Mouse (Mus musculus): Measurements from ENCODE around the gene Gna13. TPM values are rescaled to one million over a fixed set of nuclear protein-coding genes. Genes with fewer than 3 reads are reported as not detected.

Gna13 gene
- total RNA-seq, 2 experiments from 2014 or later, result 75.1 to 78.2 TPM

- DNase-seq (ENCODE audit: low spot score in 2 of 2), result no peak
Measured at GRCm38 (mm10) chr11:109419961-109420566, 57.4 kb downstream of the Gna13 start.

- DNase-seq (ENCODE audit: low spot score in 2 of 2), result no peak
Measured at GRCm38 (mm10) chr11:109420567-109420962, 57.9 kb downstream of the Gna13 start.

- DNase-seq (ENCODE audit: low spot score in 2 of 2), result no peak
Measured at GRCm38 (mm10) chr11:109421205-109421604, 58.6 kb downstream of the Gna13 start.

- no peak for DNase-seq (ENCODE audit: low spot score in 2 of 2)
Measured at GRCm38 (mm10) chr11:109422263-109422662, 59.6 kb downstream of the Gna13 start.

GRCm38 (mm10) chr11:109423294-109423693 lies 60.7 kb downstream of the Gna13 start:
- DNase-seq (ENCODE audit: low spot score in 2 of 2), result no peak

- DNase-seq (ENCODE audit: low spot score in 2 of 2), result peak; percentile 92 to 99
Measured at GRCm38 (mm10) chr11:109425392-109426271, 63.0 kb downstream of the Gna13 start, which contains the start of gene Amz2. Gene Amz2, plus strand, starts transcription at chr11:109425946.

- no peak for DNase-seq (ENCODE audit: low spot score in 2 of 2)
Measured at GRCm38 (mm10) chr11:109426272-109426586, 63.6 kb downstream of the Gna13 start.

- DNase-seq (ENCODE audit: low spot score in 2 of 2), result no peak
Measured at GRCm38 (mm10) chr11:109427353-109427752, 64.7 kb downstream of the Gna13 start.

GRCm38 (mm10) chr11:109434233-109434798 lies 71.7 kb downstream of the Gna13 start:
- DNase-seq (ENCODE audit: low spot score in 2 of 2), result no peak

- DNase-seq (ENCODE audit: low spot score in 2 of 2), result no peak
Measured at GRCm38 (mm10) chr11:109436889-109437288, 74.3 kb downstream of the Gna13 start.

GRCm38 (mm10) chr11:109439209-109439608 lies 76.6 kb downstream of the Gna13 start:
- DNase-seq (ENCODE audit: low spot score in 2 of 2), result no peak

- DNase-seq (ENCODE audit: low spot score in 2 of 2), result peak; percentile 55 to 61
Measured at GRCm38 (mm10) chr11:109439829-109440340, 77.3 kb downstream of the Gna13 start.

- DNase-seq (ENCODE audit: low spot score in 2 of 2), result no peak
Measured at GRCm38 (mm10) chr11:109440641-109441040, 78.0 kb downstream of the Gna13 start.

- no peak for DNase-seq (ENCODE audit: low spot score in 2 of 2)
Measured at GRCm38 (mm10) chr11:109441119-109441518, 78.5 kb downstream of the Gna13 start.

GRCm38 (mm10) chr11:109442166-109442730 lies 79.6 kb downstream of the Gna13 start:
- DNase-seq (ENCODE audit: low spot score in 2 of 2), result no peak

GRCm38 (mm10) chr11:109443468-109444263 lies 81.0 kb downstream of the Gna13 start:
- no peak for DNase-seq (ENCODE audit: low spot score in 2 of 2)

- no peak for DNase-seq (ENCODE audit: low spot score in 2 of 2)
Measured at GRCm38 (mm10) chr11:109444600-109444999, 82.0 kb downstream of the Gna13 start.

GRCm38 (mm10) chr11:109445438-109446035 lies 82.9 kb downstream of the Gna13 start:
- no peak for DNase-seq (ENCODE audit: low spot score in 2 of 2)
